In the genomic region with DNA sequence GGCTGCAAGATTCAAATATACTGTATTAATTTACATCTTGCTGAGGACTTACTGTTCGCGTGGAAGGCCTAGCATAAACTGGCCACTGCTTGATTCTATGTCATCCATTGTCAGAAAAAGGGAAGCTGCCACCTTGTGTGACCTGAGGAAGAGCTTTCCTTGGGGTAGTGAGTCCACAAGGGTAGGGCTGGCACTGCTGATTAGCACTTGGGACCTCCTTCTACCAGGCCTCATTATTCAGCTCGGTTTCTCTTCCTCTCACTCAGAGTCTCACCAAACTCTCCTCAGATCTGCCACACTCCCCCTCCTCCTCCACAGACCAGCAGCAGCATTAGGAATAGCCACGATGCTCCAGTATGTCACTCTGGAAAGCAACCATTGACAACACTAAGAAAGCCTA, we compare ENCODE assay signal across 21 mouse cellular contexts. TPM values are rescaled to one million over a fixed set of nuclear protein-coding genes. Genes with fewer than 3 reads are reported as not detected.
A peak's percentile ranks its signal among the peaks of the same experiment; 100 is the strongest.
DNase-seq lines count a peak whose midpoint lies in the region; ATAC-seq and TF ChIP-seq lines count a peak whose summit lies in the region.
"Had no signal": no experiment of that assay in that cellular context is flagged by ENCODE, and none has a peak within 500 bp of the region (broad histone marks: within the 10 kb centered on the region; RNA-seq: fewer than 3 reads in every experiment).

No protein-coding gene starts in this region.

- intact Hi-C loops in left cerebral cortex, postnatal 4 days (cut with DNase I) = no loop called here

- H3K4me3 ChIP-seq in CH12.LX (replicated peaks in 1 of 3; ENCODE audit: low read depth in 2 of 3, low read length in 2 of 3, poor library complexity in 1 of 3) (no peak overlapping the region), MEL (ENCODE audit: control insufficient read depth in 1 of 2, insufficient read depth in 1 of 2, low read depth in 2 of 2, low read length in 2 of 2) (no peak overlapping the region), myocyte (no peak overlapping the region)
- no peak overlapping the region for H3K4me3 ChIP-seq in hindbrain, embryonic 16.5 days (ENCODE audit: low read length)
- H3K4me3 ChIP-seq: heart, embryonic 13.5 days; hindbrain, embryonic 15.5 days; limb, embryonic 12.5 days; neural tube, embryonic 15.5 days had no signal

- dilution Hi-C loops in CH12.LX (cut with MboI; ENCODE audit: extremely low pct_ligation_motif_present, extremely low pct_unique_long_range_greater_than_20kb, low sequenced_read_pairs) = no loop called here

- no peaks in the 10 kb centered on the region for H3K27me3 ChIP-seq in CH12.LX (replicated peaks)
- no peaks in the 10 kb centered on the region for H3K27me3 ChIP-seq in MEL (ENCODE audit: control insufficient read depth in 1 of 2, insufficient read depth in 2 of 2, low read length in 2 of 2)
- H3K27me3 ChIP-seq in myocyte (ENCODE audit: control insufficient read depth, insufficient read depth, insufficient read length) = no peaks in the 10 kb centered on the region
- H3K27me3 ChIP-seq in hindbrain, embryonic 16.5 days (replicated peaks; ENCODE audit: control insufficient read depth, insufficient read depth, low read length) = no peaks in the 10 kb centered on the region
- H3K27me3 ChIP-seq: heart, embryonic 13.5 days; hindbrain, embryonic 15.5 days; limb, embryonic 12.5 days; neural tube, embryonic 15.5 days had no signal

- no peaks in the 10 kb centered on the region for H3K79me2 ChIP-seq in CH12.LX (replicated peaks; ENCODE audit: control insufficient read depth, extremely low read depth, insufficient read depth, poor library complexity, severe bottlenecking)
- H3K79me2 ChIP-seq in MEL (ENCODE audit: control insufficient read depth, insufficient read depth, low read length, poor library complexity) = no peaks in the 10 kb centered on the region
- no peaks in the 10 kb centered on the region for H3K79me2 ChIP-seq in myocyte (ENCODE audit: control insufficient read depth, insufficient read depth)

- ATAC-seq in granulocyte monocyte progenitor cell, adult 5-6 weeks (replicated peaks; ENCODE audit: poor library complexity, severe bottlenecking) = peak; percentile 68
- ATAC-seq in hindbrain, embryonic 16.5 days = no peak
- ATAC-seq: forebrain, embryonic 14.5 days had no signal

- in situ Hi-C loops in CH12.LX (cut with MboI; ENCODE audit: low pct_ligation_motif_present, low pct_unique_long_range_greater_than_20kb, low sequenced_read_pairs) = no loop called here

- H3ac ChIP-seq in myocyte (ENCODE audit: control insufficient read depth, insufficient read length) = no peak overlapping the region

- H3K9ac ChIP-seq in CH12.LX (ENCODE audit: insufficient read depth, low read depth) (peak overlapping the region; percentile 12; the same call in 1 of the 2 replicates), MEL (ENCODE audit: control insufficient read depth, low read depth, low read length, poor library complexity, severe bottlenecking) (no peak overlapping the region)
- no peak overlapping the region for H3K9ac ChIP-seq in hindbrain, embryonic 16.5 days (ENCODE audit: low read depth, low read length)
- H3K9ac ChIP-seq: heart, embryonic 13.5 days; hindbrain, embryonic 15.5 days; limb, embryonic 12.5 days; neural tube, embryonic 15.5 days had no signal

- H3K9me3 ChIP-seq in CH12.LX (replicated peaks; ENCODE audit: low read length) (no peaks in the 10 kb centered on the region), MEL (replicated peaks; ENCODE audit: insufficient read depth, low read length) (no peaks in the 10 kb centered on the region)
- H3K9me3 ChIP-seq in hindbrain, embryonic 16.5 days (ENCODE audit: control insufficient read depth, low read length) = no peaks in the 10 kb centered on the region
- H3K9me3 ChIP-seq: heart, embryonic 13.5 days; hindbrain, embryonic 15.5 days; limb, embryonic 12.5 days; neural tube, embryonic 15.5 days had no signal

- no peaks in the 10 kb centered on the region for H3K36me3 ChIP-seq in CH12.LX (replicated peaks in 1 of 2; ENCODE audit: control insufficient read depth in 1 of 2, insufficient read depth in 1 of 2, low read length in 1 of 2)
- peaks cover 0 to 14% of the 10 kb centered on the region in 2 experiments; a peak in 2 of 4 replicates for H3K36me3 ChIP-seq in MEL (ENCODE audit: control insufficient read depth in 1 of 2, insufficient read depth in 2 of 2, low read length in 2 of 2)
- H3K36me3 ChIP-seq in myocyte (ENCODE audit: control insufficient read depth, insufficient read depth) = no peaks in the 10 kb centered on the region
- no peaks in the 10 kb centered on the region for H3K36me3 ChIP-seq in hindbrain, embryonic 16.5 days (ENCODE audit: control insufficient read depth, insufficient read depth, low read length)
- H3K36me3 ChIP-seq: heart, embryonic 13.5 days; hindbrain, embryonic 15.5 days; limb, embryonic 12.5 days; neural tube, embryonic 15.5 days had no signal

- H3K4me2 ChIP-seq in CH12.LX (ENCODE audit: insufficient read depth, low read depth, poor library complexity, severe bottlenecking) (peak overlapping the region; percentile 39), myocyte (ENCODE audit: low read depth) (peak overlapping the region; percentile 30)
- H3K4me2 ChIP-seq in hindbrain, embryonic 16.5 days (ENCODE audit: low read length) = no peak overlapping the region
- H3K4me2 ChIP-seq: heart, embryonic 13.5 days; hindbrain, embryonic 15.5 days; limb, embryonic 12.5 days; midbrain, embryonic 11.5 days; neural tube, embryonic 15.5 days had no signal

- TF ChIP-seq RAD21 in CH12.LX (IDR thresholded peaks at IDR 0.05; ENCODE audit: low read depth, low read length) = no peak
- no peak for TF ChIP-seq RAD21 in MEL (IDR thresholded peaks at IDR 0.05; ENCODE audit: low read depth, low read length)

- H3K27ac ChIP-seq in CH12.LX (ENCODE audit: insufficient read depth, low read depth) (peak overlapping the region; percentile 20), MEL (ENCODE audit: control insufficient read depth, low read depth, low read length) (no peak overlapping the region)
- H3K27ac ChIP-seq in hindbrain, embryonic 16.5 days (ENCODE audit: low read depth, low read length) = no peak overlapping the region
- H3K27ac ChIP-seq: heart, embryonic 13.5 days; hindbrain, embryonic 15.5 days; limb, embryonic 12.5 days; neural tube, embryonic 15.5 days had no signal

- TF ChIP-seq POLR2A in CH12.LX (IDR thresholded peaks at IDR 0.05; ENCODE audit: low read depth, low read length) = no peak
- TF ChIP-seq POLR2A in MEL (IDR thresholded peaks at IDR 0.05; ENCODE audit: control insufficient read depth in 1 of 2, insufficient read depth in 1 of 2, low read depth in 1 of 2, low read length in 2 of 2, poor library complexity in 1 of 2) = no peak
- TF ChIP-seq POLR2A in myocyte (IDR thresholded peaks at IDR 0.05; ENCODE audit: insufficient read length, low read depth) = no peak

- TF ChIP-seq EP300 in CH12.LX (IDR thresholded peaks at IDR 0.05; ENCODE audit: low read length) (no peak), MEL (IDR thresholded peaks at IDR 0.05; ENCODE audit: low read depth in 1 of 2, low read length in 2 of 2) (no peak)

- H3K4me1 ChIP-seq in CH12.LX (ENCODE audit: control insufficient read depth in 1 of 2, insufficient read depth in 2 of 2) = peaks cover 33 to 55% of the 10 kb centered on the region in 2 experiments
- H3K4me1 ChIP-seq in MEL (ENCODE audit: control insufficient read depth in 1 of 2, insufficient read depth in 2 of 2, low read length in 2 of 2) = peaks cover 15 to 34% of the 10 kb centered on the region in 2 experiments
- peaks cover 5% of the 10 kb centered on the region for H3K4me1 ChIP-seq in hindbrain, embryonic 16.5 days (ENCODE audit: control insufficient read depth, insufficient read depth, low read depth, low read length)

- no peak for DNase-seq in CH12.LX (ENCODE audit: extremely low read depth)
- DNase-seq in MEL (ENCODE audit: low read depth, low spot score) = peak; percentile 50
- no peak for DNase-seq in testis, postnatal 14 days (ENCODE audit: low spot score)
- DNase-seq in cerebellum, adult 11-12 months = no peak
- no peak for DNase-seq in left cerebral cortex, postnatal 4 days
- DNase-seq: B cell, adult 2 months; cerebellum, adult 8-10 months; cerebellum, postnatal 25 days; layer of hippocampus, adult 9-11 months; right cerebral cortex, adult 18-20 months; spleen, adult 18-20 months; thymus, postnatal 14 days had no signal

- WGBS in hindbrain, embryonic 16.5 days = 73% methylated on average over 4 of the region's 4 CpGs

- TF ChIP-seq CTCF in CH12.LX (conservative IDR thresholded peaks at IDR 0.05 in 1 of 2, IDR thresholded peaks at IDR 0.05 in 1 of 2; ENCODE audit: low read depth in 2 of 2, low read length in 2 of 2) (no peak), MEL (IDR thresholded peaks at IDR 0.05 in 2 of 3, conservative IDR thresholded peaks at IDR 0.05 in 1 of 3; ENCODE audit: control insufficient read depth in 1 of 3, insufficient read depth in 1 of 3, low read depth in 2 of 3, low read length in 3 of 3, poor library complexity in 1 of 3, severe bottlenecking in 1 of 3) (no peak)

TF ChIP-seq in MEL, 35 proteins besides CTCF, POLR2A, EP300 and RAD21 (continues in another document):
- no peak for TF ChIP-seq MAZ (IDR thresholded peaks at IDR 0.05; ENCODE audit: low read depth, low read length)

RNA-seq across cellular contexts. Expression of a gene that starts 6.2 kb away (rescaled TPM):
- total RNA-seq in CH12.LX (2012; rRNA removed) (14.4 and 14.9 TPM in 2 replicates), CH12.LX (2014; rRNA removed) (10.9 and 12.3 TPM in 2 replicates), MEL (2012; rRNA removed) (25.8 and 27.5 TPM in 2 replicates)
- polyA plus RNA-seq in CH12.LX (2012; ENCODE audit: insufficient read length, low read depth) (17.7 and 18.7 TPM in 2 replicates), MEL (2012; ENCODE audit: insufficient read depth in 1 of 2, insufficient read length in 2 of 2, low read depth in 1 of 2, low replicate concordance in 2 of 2, missing spikeins in 1 of 2) (10 to 100 TPM; 17.9 to 24.4 TPM), myocyte (2012; fragmentation: generic; extraction: Trizol) (16.4 TPM)
- total RNA-seq in granulocyte monocyte progenitor cell, adult 5-6 weeks (2014; fragmentation: Nextera tagmentation) = 3.4 and 6.1 TPM in 2 replicates
- total RNA-seq in granulocyte monocyte progenitor cell, adult 5-6 weeks (2017) = 8.8 and 12.5 TPM in 2 replicates
- 10 to 100 TPM; 17.6 to 17.9 TPM for total RNA-seq in left cerebral cortex, postnatal 4 days (2021)
- polyA plus RNA-seq in hindbrain, embryonic 16.5 days (2015; fragmentation: Nextera tagmentation; extraction: Ambion mirVana) = 6.5 and 8.7 TPM in 2 replicates

RNA-seq across cellular contexts. Expression of a gene that starts 39.9 kb away (rescaled TPM):
- total RNA-seq in CH12.LX (2012; rRNA removed) (19.1 and 20.8 TPM in 2 replicates), CH12.LX (2014; rRNA removed) (16.8 and 19.6 TPM in 2 replicates), MEL (2012; rRNA removed) (24.4 and 28.9 TPM in 2 replicates)
- polyA plus RNA-seq in CH12.LX (2012; ENCODE audit: insufficient read length, low read depth) (14.5 and 16.2 TPM in 2 replicates), MEL (2012; ENCODE audit: insufficient read depth in 1 of 2, insufficient read length in 2 of 2, low read depth in 1 of 2, low replicate concordance in 2 of 2, missing spikeins in 1 of 2) (10 to 100 TPM; 20.6 to 92.0 TPM), myocyte (2012; fragmentation: generic; extraction: Trizol) (22.0 TPM)
- 16.8 and 56.2 TPM in 2 replicates for total RNA-seq in granulocyte monocyte progenitor cell, adult 5-6 weeks (2014; fragmentation: Nextera tagmentation)
- total RNA-seq in granulocyte monocyte progenitor cell, adult 5-6 weeks (2017) = 13.1 and 13.6 TPM in 2 replicates
- 10 to 100 TPM; 53.6 to 54.1 TPM for total RNA-seq in left cerebral cortex, postnatal 4 days (2021)
- polyA plus RNA-seq in hindbrain, embryonic 16.5 days (2015; fragmentation: Nextera tagmentation; extraction: Ambion mirVana) = 58.7 and 60.8 TPM in 2 replicates
